Mouse (Mus musculus): ENCODE results near the gene Mrpl32.

Gene Mrpl32

DNA sequence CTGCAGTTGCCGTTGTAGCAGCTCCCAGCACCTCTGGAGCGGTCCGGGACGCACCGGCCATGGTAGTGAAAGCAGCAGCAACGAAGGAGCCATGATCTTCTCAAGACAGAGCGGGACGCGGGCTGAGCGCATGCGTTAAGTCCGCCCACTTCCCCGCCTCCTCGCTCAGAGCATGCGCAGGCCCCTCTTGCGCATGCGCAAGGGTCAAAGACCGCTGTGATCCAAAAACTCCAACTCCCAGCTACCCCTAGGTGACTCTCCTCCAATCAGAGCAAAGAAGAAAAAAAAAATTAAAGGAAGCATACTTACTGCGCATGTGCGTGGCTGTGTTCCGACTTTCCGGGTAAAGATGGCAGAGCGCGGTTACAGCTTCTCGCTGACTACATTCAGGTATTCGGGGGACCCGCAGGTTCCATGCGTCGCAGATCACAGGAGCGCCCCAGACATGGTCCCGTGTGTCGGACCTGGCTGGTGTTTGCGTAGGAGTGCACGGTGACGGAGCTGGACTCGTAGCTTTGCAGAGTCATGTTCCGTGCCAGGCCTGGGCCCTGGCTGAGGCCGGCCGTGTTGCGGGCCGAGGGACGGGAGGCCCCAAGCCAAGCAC is at the start of gene Mrpl32, which contains the start of gene Psma2:
TSS of gene Mrpl32 (minus strand) at position 240 of the 604 bp plus-strand sequence.
TSS of gene Psma2 (plus strand) at position 315 of the 604 bp plus-strand sequence.
- peak; percentile 97 for DNase-seq (ENCODE audit: low spot score)

DNA sequence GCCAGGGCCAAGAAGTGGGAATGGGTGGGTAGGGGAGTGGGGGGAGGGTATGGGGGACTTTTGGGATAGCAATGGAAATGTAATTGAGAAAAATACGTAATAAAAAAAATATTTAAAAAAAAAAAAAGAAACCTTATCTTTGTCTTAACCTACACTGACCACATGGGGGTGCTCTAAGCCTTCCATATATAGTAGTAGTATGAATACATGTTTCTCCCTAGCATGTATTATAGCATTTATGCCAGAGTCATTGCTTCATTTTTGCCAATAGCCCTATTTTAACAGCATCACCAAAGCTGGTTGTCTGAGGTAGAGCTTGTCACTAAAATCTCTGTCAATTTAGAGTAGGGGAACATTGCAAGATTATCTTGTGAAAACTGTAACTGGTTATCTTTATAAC is 36.3 kb upstream of the Mrpl32 start:
- peak; percentile 64 for DNase-seq (ENCODE audit: low spot score)

DNA sequence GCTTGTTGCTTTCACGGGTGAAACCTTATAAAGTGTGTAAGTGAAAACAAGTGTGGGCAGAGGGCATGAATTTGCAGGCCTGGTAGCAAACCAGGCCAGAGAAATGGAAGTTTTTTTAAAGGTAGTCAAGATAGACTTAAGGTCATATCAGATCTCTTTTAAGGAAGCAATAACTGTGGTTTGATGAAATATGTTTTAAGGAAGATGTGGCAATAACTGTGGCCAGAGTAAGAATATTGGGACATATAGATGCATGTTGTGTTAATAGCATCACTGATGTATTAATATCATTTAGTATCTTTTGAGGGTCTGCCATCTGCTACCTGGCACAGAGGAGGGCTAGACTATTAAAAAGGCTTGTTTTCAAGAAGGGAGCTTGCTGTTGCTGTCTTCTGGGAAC is 27.0 kb upstream of the Mrpl32 start:
- no peak for DNase-seq (ENCODE audit: low spot score)

DNA sequence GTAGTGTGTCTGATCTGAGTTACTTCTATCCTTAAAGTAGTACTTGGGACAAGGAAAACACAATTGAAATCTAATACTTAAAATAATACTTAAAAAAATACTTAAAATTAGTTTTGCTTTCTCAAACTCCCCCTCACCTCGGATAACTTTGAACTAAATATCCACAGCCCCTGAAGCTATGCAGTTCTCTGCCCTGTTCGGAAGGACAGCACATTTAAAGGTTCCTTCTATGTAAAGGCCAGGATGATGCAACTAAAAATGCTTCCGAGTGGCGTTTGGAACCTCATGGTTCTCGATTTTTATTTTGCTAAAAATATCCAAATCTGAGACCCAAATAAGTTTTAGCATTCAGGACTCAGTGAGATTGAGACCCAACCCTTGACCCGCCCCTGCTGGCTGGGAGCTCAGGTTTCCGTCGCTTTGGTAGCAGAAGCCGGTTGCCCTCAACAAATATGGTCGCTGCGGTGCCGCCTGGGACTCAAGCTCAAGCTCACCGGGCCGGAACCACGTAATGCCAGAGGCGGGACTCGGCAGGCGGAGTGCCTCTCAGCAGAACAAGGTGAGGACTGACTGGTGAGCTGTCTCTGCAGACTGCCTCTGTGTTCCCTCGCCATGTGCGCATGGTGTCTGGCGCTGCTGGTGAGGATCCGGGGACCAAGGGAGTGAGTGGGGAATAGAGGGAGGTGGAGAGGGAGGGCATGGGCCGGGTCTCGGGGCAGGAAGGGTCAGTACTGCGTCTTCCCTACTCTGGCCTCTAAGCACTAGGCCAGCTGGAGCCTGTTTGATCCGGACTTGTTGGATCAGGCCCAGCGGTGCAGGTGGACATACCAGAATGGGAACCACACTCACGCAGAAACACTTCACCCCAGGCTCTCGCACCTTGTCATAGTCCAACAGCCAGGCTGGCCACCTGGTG is 17.0 kb upstream of the Mrpl32 start, which contains the start of gene AW209491:
TSS of gene AW209491 (plus strand) at position 429 of the 916 bp plus-strand sequence.
- peak; percentile 95 for DNase-seq (ENCODE audit: low spot score)

DNA sequence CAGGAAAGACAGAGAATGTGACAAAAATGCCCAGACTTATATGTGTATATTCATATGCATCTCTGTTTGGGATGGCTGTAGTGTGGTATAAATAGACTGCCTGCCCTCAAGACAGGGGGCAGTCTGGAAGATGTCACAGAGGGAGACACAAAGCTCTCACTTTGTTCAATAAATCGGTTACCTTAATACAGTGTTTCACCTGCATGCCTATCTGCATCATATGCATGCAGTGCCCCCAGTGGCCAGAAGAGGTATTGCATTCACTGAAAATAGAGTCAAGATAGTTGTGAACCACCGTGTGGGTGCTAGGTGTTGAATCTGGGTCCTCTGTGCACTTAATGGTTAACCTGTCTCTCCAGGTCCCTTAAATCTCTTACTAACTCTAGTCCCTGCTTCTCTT is 5.8 kb upstream of the Mrpl32 start:
- peak; percentile 42 for DNase-seq (ENCODE audit: low spot score)

DNA sequence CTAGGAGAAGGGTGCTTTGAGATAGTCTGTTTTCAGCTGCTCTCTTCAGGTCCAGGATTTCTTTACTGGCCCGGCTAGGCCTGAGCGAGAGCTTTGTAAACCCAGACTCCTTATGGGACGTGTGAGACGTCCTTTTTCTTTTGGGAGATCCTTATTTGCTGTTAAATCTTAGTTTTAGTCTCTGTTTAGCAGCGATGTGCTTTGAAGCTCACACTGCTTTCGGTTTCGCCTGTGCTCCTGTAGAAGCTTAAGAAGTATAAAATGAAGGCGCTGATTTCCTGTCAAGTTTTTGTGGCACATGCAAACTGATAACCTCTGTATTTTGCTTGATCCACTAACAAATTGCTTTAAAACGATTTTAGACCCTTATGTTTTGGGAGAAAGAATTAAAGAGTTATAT is 588 bp upstream of the Mrpl32 start:
- no peak for DNase-seq (ENCODE audit: low spot score)

DNA sequence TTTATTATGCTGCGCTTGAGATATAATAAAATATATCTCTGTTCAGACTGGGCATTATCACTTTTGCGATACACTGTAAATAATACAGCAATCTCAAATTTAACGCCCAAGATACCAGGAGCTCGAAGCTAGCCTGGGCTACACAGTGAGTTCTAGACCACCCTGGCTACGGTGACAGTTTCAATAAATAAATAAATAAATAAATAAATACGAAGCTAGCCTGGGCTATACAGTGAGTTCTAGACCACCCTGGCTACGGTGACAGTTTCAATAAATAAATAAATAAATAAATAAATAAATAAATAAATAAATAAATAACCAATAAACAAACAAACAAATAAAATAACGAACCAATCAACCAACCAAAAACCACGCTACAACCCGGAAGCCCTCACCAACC is 502 bp downstream of the Mrpl32 start:
- no peak for DNase-seq (ENCODE audit: low spot score)

DNA sequence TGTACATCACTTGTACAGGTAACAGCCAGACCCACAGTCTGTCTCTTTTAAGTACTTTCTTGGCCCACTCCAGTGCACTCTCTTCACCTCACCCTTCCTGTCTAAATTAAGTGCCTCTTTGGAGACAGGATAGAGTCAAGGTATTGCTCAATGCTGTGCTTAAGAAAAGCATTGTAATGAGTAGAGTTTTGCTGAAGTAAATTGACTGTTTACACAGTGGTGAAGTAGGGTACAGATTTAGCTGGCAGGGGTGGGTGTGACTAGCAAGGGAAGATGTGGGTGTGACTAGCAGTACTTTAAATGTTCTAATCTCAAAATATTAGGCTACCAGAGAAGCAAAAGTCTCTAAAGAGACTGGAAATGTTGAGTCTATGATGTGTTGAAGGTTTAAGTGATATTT is 5.3 kb downstream of the Mrpl32 start:
- DNase-seq (ENCODE audit: low spot score), result no peak

DNA sequence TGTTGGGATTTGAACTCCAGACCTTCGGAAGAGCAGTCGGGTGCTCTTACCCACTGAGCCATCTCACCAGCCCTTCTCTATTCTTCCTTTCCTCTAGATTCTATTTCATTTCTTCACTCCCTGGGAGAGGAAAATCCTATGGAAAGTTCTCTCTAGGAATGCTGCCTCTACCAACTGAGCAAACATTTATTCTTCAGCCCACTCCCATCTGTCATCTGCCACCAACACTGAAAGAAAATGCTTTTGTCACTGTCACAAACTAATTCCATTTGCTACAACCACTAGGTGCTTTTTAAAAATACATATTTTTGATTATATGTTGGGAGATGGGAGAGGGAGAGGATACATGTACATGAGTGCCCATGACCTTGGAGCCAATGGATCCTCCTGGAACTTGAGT is 10.2 kb downstream of the Mrpl32 start:
- DNase-seq (ENCODE audit: low spot score), result no peak

DNA sequence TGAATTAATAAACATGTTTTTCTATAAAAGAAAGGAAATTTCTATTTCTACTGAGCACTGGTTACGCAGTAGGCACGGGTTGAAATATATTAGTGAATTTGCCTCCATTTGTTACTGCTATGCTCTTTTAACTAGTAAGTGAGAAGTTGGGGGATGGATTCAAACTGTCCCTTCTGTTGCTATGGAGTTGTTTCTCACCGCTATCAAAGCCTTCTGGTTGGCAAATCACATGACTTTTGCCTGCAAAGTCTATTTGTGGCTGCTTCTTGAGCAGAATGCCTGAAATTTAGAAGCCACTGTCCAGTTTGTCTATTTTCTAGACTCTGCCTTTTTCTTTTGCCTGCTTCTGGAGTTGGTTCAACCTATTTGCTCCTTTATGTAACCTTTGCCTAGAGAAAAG is 32.6 kb downstream of the Mrpl32 start:
- DNase-seq (ENCODE audit: low spot score), result no peak

DNA sequence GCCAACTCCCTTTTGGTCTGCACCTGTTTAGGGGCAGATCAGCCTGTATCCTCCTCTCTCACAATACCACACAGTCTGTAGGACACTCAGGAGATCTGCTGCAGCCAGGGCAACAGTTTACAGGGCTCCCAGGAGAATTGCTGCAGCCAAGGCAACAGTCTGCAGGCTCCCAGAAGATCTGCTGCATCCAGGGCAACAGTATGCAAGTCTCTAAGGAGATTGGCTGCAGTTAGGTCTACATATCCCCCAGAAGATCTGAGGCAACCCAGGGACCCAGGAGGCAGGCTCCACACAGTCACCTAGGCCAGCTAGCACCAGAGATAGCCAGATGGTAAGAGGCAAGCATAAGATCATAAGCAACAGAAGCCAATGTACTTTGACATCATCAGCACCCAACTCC is 38.8 kb downstream of the Mrpl32 start:
- DNase-seq (ENCODE audit: low spot score), result no peak

DNA sequence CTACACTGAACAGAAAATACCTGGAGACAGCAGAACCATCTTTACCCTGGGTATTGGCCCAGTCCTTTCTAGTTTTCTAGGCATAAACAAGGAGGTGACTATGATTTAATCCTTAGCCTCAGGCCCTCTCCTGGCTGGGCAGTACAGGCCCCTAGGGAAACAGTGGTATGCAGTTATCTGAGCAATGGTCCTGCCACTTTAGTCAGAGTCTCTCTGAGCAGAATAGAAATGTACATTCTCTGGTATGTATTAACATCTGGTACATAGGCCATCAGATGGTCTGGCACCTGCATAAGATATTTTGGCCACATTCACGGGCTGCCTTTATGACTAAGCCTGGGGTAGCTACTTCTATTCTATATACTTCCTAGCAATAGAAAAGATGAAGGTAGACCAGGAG is 51.6 kb downstream of the Mrpl32 start:
- DNase-seq (ENCODE audit: low spot score), result no peak
